Mouse (Mus musculus) kidney, adult 2 months (tissue): ENCODE results near the gene Ctnnbip1. TPM values are rescaled to one million over a fixed set of nuclear protein-coding genes. Genes with fewer than 3 reads are reported as not detected.

Experiments
- DNase-seq: peaks from one replicate; pipeline ENCODE4 v3.0.0; 2021
- H3K27ac ChIP-seq: fragments of 200-500 bp; 2 replicates; pipeline ENCODE4 v1.5.1; 2012; ENCODE audit warnings: low read depth, low read length, control low read depth, inconsistent platforms; ENCODE audit not compliant: insufficient read depth
- H3K27me3 ChIP-seq: fragments of 200-500 bp; replicated peaks from 2 replicates; pipeline ENCODE4 v1.6.1; 2012; ENCODE audit warnings: mild to moderate bottlenecking, moderate library complexity, low read length, inconsistent platforms; ENCODE audit not compliant: control insufficient read depth, insufficient read depth
- H3K36me3 ChIP-seq: fragments of 200-500 bp; 2 replicates; pipeline ENCODE4 v1.6.1; 2012; ENCODE audit warnings: mild to moderate bottlenecking, moderate library complexity, low read length, inconsistent platforms; ENCODE audit not compliant: control insufficient read depth, insufficient read depth
- H3K4me1 ChIP-seq: fragments of 200-500 bp; 2 replicates; pipeline ENCODE4 v1.6.1; 2011; ENCODE audit warnings: low read length; ENCODE audit not compliant: control insufficient read depth, insufficient read depth
- H3K4me3 ChIP-seq: fragments of 200-500 bp; 2 replicates; pipeline ENCODE4 v1.5.1; 2011; ENCODE audit warnings: mild to moderate bottlenecking, low read depth, low read length, control low read depth; ENCODE audit not compliant: insufficient read depth
- CTCF ChIP-seq: fragments of 200-500 bp; conservative IDR thresholded peaks from 2 replicates; pipeline ENCODE4 v1.5.1; 2011; ENCODE audit warnings: low read depth, mild to moderate bottlenecking, control low read depth, low read length, moderate library complexity, mixed read lengths; ENCODE audit not compliant: insufficient read depth, insufficient read length
- POLR2A ChIP-seq: fragments of 200-500 bp; IDR thresholded peaks from one replicate; pipeline ENCODE4 v1.6.1; 2011; ENCODE audit warnings: low read depth, low read length, control low read depth
- WGBS: fragments of 180-500 bp; shearing (Covaris S2); methylation state at CpG from one replicate; pipeline ENCODE4 v1.1.7; 2018; 5-methylcytosine and 5-hydroxymethylcytosine counted together
- polyA plus RNA-seq: library from polyadenylated mRNA; depleted of rRNA; stranded (reverse); fragments of >200 nt; gene quantifications from 2 replicates; pipeline ENCODE4 v1.2.3, GENCODE M21; 2012

Gene Ctnnbip1
- polyA plus RNA-seq, 1 experiment = 24.4 TPM

GRCm38 (mm10) chr4:149487729-149488128 lies 30.3 kb upstream of the Ctnnbip1 start:
- no peak overlapping the region for H3K4me3 ChIP-seq
- no peak for DNase-seq
- no peaks in the 10 kb centered on the region for H3K27me3 ChIP-seq
- no peak overlapping the region for H3K27ac ChIP-seq
- H3K36me3 ChIP-seq = no peaks in the 10 kb centered on the region
- 95% methylated on average over 12 of the region's 12 CpGs for WGBS
- no peak for TF ChIP-seq POLR2A
- no peak for TF ChIP-seq CTCF
- no peaks in the 10 kb centered on the region for H3K4me1 ChIP-seq

- DNase-seq = no peak
- Histone ChIP-seq H3K27ac (no peak overlapping the region), H3K27me3 (no peaks in the 10 kb centered on the region), H3K36me3 (no peaks in the 10 kb centered on the region; the same call in 1 of the 2 replicates), H3K4me3 (no peak overlapping the region), H3K4me1 (no peaks in the 10 kb centered on the region)
- 92% methylated on average over 14 of the region's 14 CpGs for WGBS
- TF ChIP-seq CTCF = no peak
- TF ChIP-seq POLR2A = no peak
Measured at GRCm38 (mm10) chr4:149489415-149490240, 28.4 kb upstream of the Ctnnbip1 start.

GRCm38 (mm10) chr4:149491151-149491550 lies 26.9 kb upstream of the Ctnnbip1 start:
- no peaks in the 10 kb centered on the region; the same call in 1 of the 2 replicates for H3K36me3 ChIP-seq
- H3K27me3 ChIP-seq = no peaks in the 10 kb centered on the region
- no peaks in the 10 kb centered on the region for H3K4me1 ChIP-seq
- DNase-seq = no peak
- H3K27ac ChIP-seq = no peak overlapping the region
- TF ChIP-seq POLR2A (no peak), CTCF (0 out of 2 replicates have a peak, but pooled peaks have one; percentile 12)
- over 99% methylated on average over 3 of the region's 3 CpGs for WGBS
- no peak overlapping the region for H3K4me3 ChIP-seq

- WGBS = 86% methylated on average over 2 of the region's 2 CpGs
- H3K27ac ChIP-seq = no peak overlapping the region
- TF ChIP-seq CTCF = no peak
- TF ChIP-seq POLR2A = no peak
- H3K36me3 ChIP-seq = peaks cover 1% of the 10 kb centered on the region; the same call in 1 of the 2 replicates
- no peak for DNase-seq
- no peak overlapping the region for H3K4me3 ChIP-seq
- H3K4me1 ChIP-seq = no peaks in the 10 kb centered on the region
- no peaks in the 10 kb centered on the region for H3K27me3 ChIP-seq
Measured at GRCm38 (mm10) chr4:149496612-149497011, 21.4 kb upstream of the Ctnnbip1 start.

GRCm38 (mm10) chr4:149498901-149499300 lies 19.1 kb upstream of the Ctnnbip1 start:
- Histone ChIP-seq H3K4me1 (no peaks in the 10 kb centered on the region), H3K36me3 (0 out of 2 replicates have a peak, but pooled peaks cover 1% of the 10 kb centered on the region), H3K27ac (no peak overlapping the region), H3K27me3 (no peaks in the 10 kb centered on the region), H3K4me3 (no peak overlapping the region)
- DNase-seq = no peak
- 94% methylated on average over 8 of the region's 8 CpGs for WGBS
- no peak for TF ChIP-seq POLR2A
- no peak for TF ChIP-seq CTCF

- H3K27ac ChIP-seq = no peak overlapping the region
- DNase-seq = no peak
- H3K4me1 ChIP-seq = no peaks in the 10 kb centered on the region
- no peaks in the 10 kb centered on the region for H3K27me3 ChIP-seq
- 78% methylated on average over 5 of the region's 5 CpGs for WGBS
- H3K36me3 ChIP-seq = 0 out of 2 replicates have a peak, but pooled peaks cover 1% of the 10 kb centered on the region
- TF ChIP-seq POLR2A = no peak
- no peak for TF ChIP-seq CTCF
- no peak overlapping the region for H3K4me3 ChIP-seq
Measured at GRCm38 (mm10) chr4:149499790-149500189, 18.2 kb upstream of the Ctnnbip1 start.

- DNase-seq = no peak
- TF ChIP-seq CTCF (no peak), POLR2A (no peak)
- WGBS = 83% methylated on average over 5 of the region's 5 CpGs
- H3K36me3 ChIP-seq = no peaks in the 10 kb centered on the region
- H3K27me3 ChIP-seq = no peaks in the 10 kb centered on the region
- no peak overlapping the region for H3K4me3 ChIP-seq
- no peaks in the 10 kb centered on the region for H3K4me1 ChIP-seq
- H3K27ac ChIP-seq = no peak overlapping the region
Measured at GRCm38 (mm10) chr4:149504363-149504762, 13.7 kb upstream of the Ctnnbip1 start.
